Mouse (Mus musculus) MN1 (cell line): ENCODE measurements around the gene Ppp1r35.
A peak's percentile ranks its signal among the peaks of the same experiment; 100 is the strongest.
"Not testable (repeated sequence)": the region's sequence is repeated elsewhere in the genome, so short reads cannot be mapped to it uniquely, and the experiment has no call there.

Experiments used
- DNase-seq: peaks from one replicate; pipeline ENCODE4 v3.0.0-alpha.2; 2016; ENCODE audit warnings: low spot score

The Ppp1r35 gene

GRCm38 (mm10) chr5:137778635-137779034 lies at the start of gene Ppp1r35:
Gene Ppp1r35 (plus strand): TSS chr5:137778849.
- peak; percentile 99 for DNase-seq

- DNase-seq = no peak
Observed at GRCm38 (mm10) chr5:137733638-137734288, 44.9 kb upstream of the Ppp1r35 start.

GRCm38 (mm10) chr5:137734289-137735061 lies 44.2 kb upstream of the Ppp1r35 start:
- peak; percentile 93 for DNase-seq

DNA sequence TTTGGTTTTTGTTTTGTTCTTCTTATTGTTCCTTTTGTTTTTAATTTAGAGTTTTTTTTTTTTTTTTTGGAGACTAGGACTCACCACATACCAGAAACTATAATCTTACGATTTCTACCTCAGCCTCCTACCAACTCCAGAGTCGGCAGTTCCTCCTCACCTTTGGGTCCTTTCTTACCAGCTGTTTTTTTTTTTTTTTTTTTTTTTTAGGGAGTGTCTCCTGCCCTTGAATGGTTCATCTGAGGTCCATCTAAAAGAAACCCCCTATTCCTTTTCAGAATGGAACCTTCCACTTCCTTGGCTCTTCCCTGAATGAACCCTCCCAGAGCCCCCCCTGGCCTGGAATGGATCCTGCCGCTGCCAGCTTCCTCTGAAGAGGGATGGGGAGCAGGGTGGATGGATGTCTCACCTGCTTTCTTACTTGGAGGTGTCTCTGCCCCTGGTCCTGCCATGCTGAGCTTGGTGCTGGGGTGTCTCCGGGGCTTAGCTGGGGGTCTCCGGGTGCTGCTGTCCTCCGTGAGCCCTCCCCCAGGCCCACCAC lies 41.2 kb upstream of the Ppp1r35 start:
- DNase-seq = no peak

DNA sequence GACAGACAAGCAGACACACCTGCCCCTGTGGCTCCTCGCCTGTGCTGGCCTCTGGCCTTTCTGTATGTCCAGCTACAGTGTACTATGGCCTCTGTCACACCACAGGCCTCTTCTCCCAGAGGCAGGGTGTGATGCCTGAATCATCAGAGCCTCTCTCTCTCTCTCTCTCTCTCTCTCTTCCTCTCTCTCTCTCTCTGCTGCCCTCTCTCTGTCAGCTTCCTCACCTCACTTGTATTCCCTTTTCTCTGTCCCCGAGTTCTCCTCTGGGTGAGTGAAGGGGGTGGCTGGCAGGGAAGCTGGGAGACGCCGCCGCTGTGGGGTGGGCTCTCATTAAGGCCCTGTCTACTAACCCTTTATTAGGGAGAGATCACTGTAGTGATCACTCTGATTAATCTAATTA lies 40.1 kb upstream of the Ppp1r35 start:
- DNase-seq = peak; percentile 87

DNA sequence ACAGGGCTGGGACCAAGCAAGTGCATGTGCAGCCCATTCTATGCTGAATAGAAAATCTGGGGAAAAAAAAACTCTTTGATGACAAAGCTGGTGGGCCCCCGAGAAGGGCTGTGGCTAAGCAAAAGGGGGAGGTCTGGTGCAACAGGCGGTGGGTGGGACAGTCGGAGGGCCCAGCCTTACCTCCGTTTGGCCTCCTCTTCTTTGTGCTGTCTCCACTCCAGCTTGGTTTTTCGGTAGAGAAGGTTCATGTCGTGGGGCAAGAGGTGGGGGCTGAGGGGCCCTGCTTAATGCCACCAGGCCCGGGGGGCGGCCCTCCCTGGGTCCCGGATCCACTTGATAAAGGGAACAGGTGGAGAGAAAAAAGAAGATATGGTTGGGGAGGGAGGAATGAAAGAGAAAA lies 39.2 kb upstream of the Ppp1r35 start:
- DNase-seq = no peak

- no peak for DNase-seq
Observed at GRCm38 (mm10) chr5:137740506-137740905, 38.1 kb upstream of the Ppp1r35 start.

- peak; percentile 89 for DNase-seq
Observed at GRCm38 (mm10) chr5:137741023-137741931, 37.4 kb upstream of the Ppp1r35 start, which contains the start of gene Nyap1. Gene Nyap1 (minus strand): TSS chr5:137741607.

DNA sequence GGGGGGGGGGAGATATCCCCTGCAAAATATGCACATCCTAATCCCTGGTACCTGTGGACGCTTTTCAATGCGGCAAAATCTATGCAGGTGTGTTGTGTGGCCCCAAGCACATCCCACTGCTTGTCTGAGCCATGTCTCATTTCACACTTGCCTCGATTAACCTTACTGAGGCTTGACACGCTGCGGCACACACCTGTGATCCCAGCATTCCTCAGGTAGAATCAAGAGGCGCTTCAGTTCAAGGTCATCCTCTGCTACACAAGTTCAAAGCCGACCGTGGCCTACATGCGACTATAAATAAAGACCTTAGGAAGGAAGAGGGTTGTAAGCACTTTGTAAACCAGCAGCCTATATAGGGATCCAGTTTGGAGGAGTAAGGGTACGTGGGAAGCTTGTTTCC lies 36.6 kb upstream of the Ppp1r35 start:
- no peak for DNase-seq

- no peak for DNase-seq
Observed at GRCm38 (mm10) chr5:137742836-137743235, 35.8 kb upstream of the Ppp1r35 start.

DNA sequence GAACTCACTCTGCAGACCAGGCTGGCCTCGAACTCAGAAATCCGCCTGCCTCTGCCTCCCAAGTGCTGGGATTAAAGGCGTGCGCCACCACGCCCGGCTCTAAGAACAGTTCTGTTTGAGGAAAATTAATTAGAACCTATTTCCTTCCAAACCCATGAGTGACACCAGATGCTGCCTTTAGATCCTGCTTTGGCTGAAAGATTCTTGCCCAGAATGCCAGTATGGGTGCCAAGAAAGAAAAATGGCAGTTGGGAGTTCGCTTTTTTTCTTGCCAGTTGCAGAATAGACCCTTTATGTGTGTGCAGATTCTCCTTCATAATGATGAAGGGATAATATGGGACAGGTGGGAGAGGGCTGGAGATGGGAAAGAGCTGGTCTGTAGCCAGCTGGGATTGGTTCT lies 34.5 kb upstream of the Ppp1r35 start:
- DNase-seq = no peak

DNA sequence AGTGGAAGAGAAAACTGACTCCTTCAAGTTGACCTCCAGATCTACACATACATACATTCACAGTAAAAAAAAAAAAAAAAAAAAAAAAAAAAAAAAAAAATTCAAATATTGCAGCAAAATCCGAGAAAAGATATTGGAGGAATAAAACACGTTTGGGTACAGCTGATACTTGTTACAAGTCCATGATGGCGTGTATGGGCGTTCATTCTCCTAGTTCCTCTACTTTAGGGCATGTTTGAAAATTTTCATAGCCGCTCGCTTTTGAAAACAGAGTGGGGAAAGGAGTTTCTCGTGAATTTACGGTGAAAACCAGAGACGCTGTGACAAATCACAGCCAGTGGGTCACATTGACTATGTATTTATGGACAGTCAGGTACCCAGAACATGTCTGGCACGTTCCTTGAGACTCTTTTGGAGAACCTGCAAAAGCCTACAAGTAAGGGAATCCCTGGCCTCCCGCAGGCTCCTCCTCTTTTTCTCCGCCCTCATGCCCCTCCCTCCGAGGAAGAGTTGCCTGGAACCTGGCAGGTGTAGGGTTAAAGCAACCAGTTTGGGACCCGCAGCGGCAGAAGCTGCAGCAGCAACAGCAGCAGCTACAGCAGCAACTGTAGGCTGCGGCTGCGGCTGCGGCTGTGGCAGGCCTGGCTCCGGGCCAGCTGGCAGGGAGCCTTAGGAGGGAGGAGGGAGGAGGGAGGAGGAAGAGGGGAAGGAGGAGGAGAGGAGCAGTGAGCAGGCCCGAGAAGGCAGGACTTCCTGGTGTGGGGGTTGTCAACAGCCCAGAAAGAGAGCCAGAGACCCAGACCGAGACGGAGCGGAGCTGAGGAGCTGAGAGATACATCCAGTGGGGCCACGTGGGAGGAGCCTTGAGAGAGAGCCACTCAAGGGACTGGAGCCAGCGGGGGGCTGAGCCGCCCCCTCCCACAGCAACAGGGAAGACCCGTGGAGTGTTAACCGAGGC lies 33.2 kb upstream of the Ppp1r35 start, which contains the start of gene Tsc22d4:
TSS of gene Tsc22d4 (plus strand) at position 517 of the 958 bp plus-strand sequence.
- DNase-seq = peak; percentile 97

DNA sequence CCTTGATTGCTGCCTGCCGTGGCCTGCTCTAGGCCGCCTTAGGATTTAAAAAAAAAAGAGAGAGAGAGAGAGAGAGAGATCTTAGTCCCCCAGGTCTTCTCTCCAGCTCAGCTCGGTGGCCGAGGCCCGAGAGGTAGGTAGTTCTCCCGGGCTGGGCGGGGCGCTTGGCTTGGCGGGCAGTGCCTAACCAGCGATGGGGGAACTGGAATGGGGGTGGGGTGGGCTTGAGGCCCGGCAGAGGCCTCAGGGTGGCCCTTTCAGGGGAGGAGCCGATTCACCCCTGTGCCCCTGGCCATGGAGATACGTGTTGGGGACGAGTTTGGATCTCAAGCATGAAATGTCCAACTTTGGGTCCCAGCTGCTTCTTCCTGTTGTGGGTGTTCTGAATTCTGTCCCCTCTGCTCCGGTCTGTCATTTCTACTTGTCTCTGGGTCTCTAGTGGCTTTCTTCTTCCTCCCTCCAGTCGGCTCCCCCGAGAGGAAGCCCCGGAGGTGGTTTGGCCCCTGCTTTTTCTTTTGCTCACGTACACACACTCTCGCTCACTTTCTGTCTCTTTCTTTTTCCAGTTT lies 32.3 kb upstream of the Ppp1r35 start:
- DNase-seq = no peak

- no peak for DNase-seq
Observed at GRCm38 (mm10) chr5:137746851-137747325, 31.8 kb upstream of the Ppp1r35 start.

- DNase-seq = peak; percentile 43
Observed at GRCm38 (mm10) chr5:137747326-137747961, 31.2 kb upstream of the Ppp1r35 start.

- DNase-seq = peak; percentile 55
Observed at GRCm38 (mm10) chr5:137748130-137748770, 30.4 kb upstream of the Ppp1r35 start.

DNA sequence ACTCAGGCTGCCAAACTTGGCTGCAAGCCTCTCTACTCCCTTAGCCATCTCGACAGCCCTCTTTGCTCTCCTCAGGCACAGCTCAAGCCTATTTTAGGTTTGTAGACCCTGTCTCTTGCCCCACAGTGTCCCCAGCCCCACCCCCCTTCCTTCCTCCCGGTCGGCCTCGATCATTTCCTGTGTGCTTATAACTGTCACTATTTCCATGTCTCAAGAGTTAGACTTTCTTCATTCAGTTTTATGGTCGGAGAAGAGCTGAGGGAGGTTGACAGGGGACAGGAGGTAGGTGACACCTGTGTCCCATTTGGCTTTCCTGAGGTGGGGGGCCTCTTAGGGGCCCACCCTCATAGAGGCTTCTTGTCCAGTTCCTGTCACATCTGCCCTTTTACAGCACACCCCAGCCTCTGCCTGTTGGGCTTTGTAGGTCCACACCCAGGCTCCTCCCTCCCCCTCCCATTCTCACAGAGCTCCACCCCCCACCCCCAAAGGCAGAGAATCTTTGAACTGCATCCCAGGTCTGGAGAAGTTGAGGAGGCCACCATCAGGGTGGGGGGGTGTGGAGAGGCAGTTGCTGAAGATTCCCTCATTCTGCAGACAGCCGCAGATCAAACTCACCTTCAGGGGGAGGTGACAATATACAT lies 29.3 kb upstream of the Ppp1r35 start:
- DNase-seq = no peak

GRCm38 (mm10) chr5:137750212-137750611 lies 28.4 kb upstream of the Ppp1r35 start:
- DNase-seq = not testable (repeated sequence)
